Mouse (Mus musculus) retina, embryonic 14.5 days (tissue): ENCODE measurements at regions not wholly inside any gene's neighbourhood (a gene's known extent, or its start where the extent isn't known, plus 50 kb on each side); places are given as distances from the start of the nearest gene placed in this dataset.

ENCODE experiments used
- DNase-seq: peaks from one replicate; pipeline ENCODE4 v3.0.0-alpha.2; 2015; ENCODE audit warnings: low spot score

GRCm38 (mm10) chr3:46225018-46225417, 223.0 kb downstream of the Pabpc4l start:
- no peak for DNase-seq

DNA sequence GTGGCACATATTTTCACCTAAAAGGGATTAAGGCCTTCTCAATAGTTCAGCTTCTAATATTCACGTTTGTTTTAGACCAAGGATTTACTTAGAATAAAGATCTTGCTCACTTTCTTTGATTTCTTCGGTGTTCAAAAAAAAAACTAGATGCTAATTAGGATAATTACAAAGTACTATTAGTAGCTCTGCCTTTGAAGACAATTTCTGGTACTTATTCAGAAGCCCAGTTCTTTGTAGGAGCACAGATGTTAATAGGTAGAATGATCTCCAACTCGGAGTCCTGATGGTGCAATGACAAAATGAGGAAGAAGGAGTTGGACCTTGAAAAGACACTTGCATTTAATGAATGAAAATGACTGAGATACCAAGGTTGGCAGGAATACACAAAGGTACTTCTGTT, 242.3 kb downstream of the Pabpc4l start:
- no peak for DNase-seq

- DNase-seq, result no peak
Observed at GRCm38 (mm10) chr3:46195184-46195583, 252.8 kb downstream of the Pabpc4l start.

DNA sequence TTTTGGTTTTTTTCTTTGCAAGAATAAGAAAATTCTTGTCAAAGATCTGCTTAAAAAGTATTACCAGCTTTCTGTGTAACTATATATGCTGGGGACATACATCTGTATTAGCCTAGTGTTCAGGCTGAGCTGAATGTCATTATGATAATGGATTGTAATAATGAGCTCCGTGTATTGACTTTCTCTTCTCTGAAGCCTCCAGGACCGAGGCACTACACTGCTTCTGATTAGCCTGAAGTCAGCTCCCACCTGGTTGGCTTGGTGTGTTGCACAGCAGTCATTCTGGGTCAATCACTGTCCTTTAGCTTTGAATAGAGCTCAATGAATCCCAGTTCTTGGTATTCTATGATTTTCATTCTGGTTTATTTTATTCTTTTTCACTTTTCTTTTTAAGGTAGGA, 253.3 kb downstream of the Pabpc4l start:
- no peak for DNase-seq

GRCm38 (mm10) chr3:46174486-46174885, 273.5 kb downstream of the Pabpc4l start:
- no peak for DNase-seq

DNA sequence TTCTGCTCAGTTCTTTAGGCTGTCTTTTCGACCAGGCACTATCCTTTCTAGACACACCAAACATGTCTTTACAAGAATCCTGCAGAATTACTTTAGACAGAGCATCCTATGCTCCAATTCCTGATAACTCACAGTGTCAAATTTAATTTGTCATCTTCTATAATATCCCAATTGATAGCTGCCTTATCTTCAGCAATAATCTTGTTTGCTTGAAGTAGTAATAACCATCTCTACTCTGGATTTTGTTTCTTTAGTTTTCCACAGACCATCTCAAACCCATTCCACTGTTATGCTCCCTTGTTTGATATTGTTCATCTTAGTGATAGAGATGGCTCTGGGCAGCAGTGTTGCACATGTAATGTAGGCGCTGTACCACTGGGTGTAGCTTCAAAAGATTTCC, 297.6 kb downstream of the Pabpc4l start:
- DNase-seq, result peak; percentile 56
